Mouse (Mus musculus): ENCODE measurements around the gene Dnah3.

GRCm38 (mm10) chr7:119959491-119959890 is 135.6 kb downstream of the Dnah3 start:
- TF ChIP-seq CTCF (conservative IDR thresholded peaks at IDR 0.05; ENCODE audit: insufficient read depth, insufficient read length, low read depth, low read length) (no peak), POLR2A (IDR thresholded peaks at IDR 0.05; ENCODE audit: low read depth, low read length) (no peak)

All from kidney, adult 2 months (tissue).